8 mouse cellular contexts compared by ENCODE assay signal in genomic region chr7:24506476-24506837, GRCm38 (mm10). TPM values are rescaled to one million over a fixed set of nuclear protein-coding genes. Genes with fewer than 3 reads are reported as not detected.
DNase-seq lines count a peak whose midpoint lies in the region; ATAC-seq and TF ChIP-seq lines count a peak whose summit lies in the region.

No protein-coding gene starts in this region.

- under 1% methylated on average over 12 of the region's 12 CpGs for WGBS in neural tube, embryonic 11.5 days
- WGBS in cerebellum, adult 2 months = 1% methylated on average over 12 of the region's 12 CpGs
- WGBS in intestine, embryonic 16.5 days = 2% methylated on average over 12 of the region's 12 CpGs
- WGBS in liver, embryonic 12.5 days (ENCODE audit: insufficient replicate concordance) = 4% methylated on average over 12 of the region's 12 CpGs

- peak overlapping the region; percentile 79 for H3K4me2 ChIP-seq in neural tube, embryonic 11.5 days (ENCODE audit: low read depth)
- peak overlapping the region; percentile 89 for H3K4me2 ChIP-seq in intestine, embryonic 16.5 days (ENCODE audit: low read depth, low read length)
- peak overlapping the region; percentile 80 for H3K4me2 ChIP-seq in liver, embryonic 12.5 days

- TF ChIP-seq CTCF in cerebellum, adult 2 months (IDR thresholded peaks at IDR 0.05; ENCODE audit: borderline replicate concordance, insufficient read depth, low read depth, low read length) = no peak

- no peaks in the 10 kb centered on the region for H3K9me3 ChIP-seq in neural tube, embryonic 11.5 days (ENCODE audit: control insufficient read depth, low read length)
- peaks cover 2% of the 10 kb centered on the region; the same call in 1 of the 2 replicates for H3K9me3 ChIP-seq in intestine, embryonic 16.5 days (ENCODE audit: control insufficient read depth, low read length)
- H3K9me3 ChIP-seq in liver, embryonic 12.5 days (replicated peaks) = no peaks in the 10 kb centered on the region

- H3K27ac ChIP-seq in neural tube, embryonic 11.5 days (ENCODE audit: low read depth, low read length) = peak overlapping the region; percentile 99
- peak overlapping the region; percentile 93; the same call in 1 of the 2 replicates for H3K27ac ChIP-seq in cerebellum, adult 2 months (ENCODE audit: insufficient read depth, low read length)
- peak overlapping the region; percentile 97 for H3K27ac ChIP-seq in intestine, embryonic 16.5 days (ENCODE audit: low read length)
- H3K27ac ChIP-seq in liver, embryonic 12.5 days = peak overlapping the region; percentile 86

- H3K4me3 ChIP-seq in neural tube, embryonic 11.5 days (ENCODE audit: low read depth, low read length) = peak overlapping the region; percentile 60
- peak overlapping the region; percentile 75 for H3K4me3 ChIP-seq in cerebellum, adult 2 months (replicated peaks; ENCODE audit: insufficient read depth, low read depth, low read length)
- peak overlapping the region; percentile 72 for H3K4me3 ChIP-seq in intestine, embryonic 16.5 days (ENCODE audit: low read length)
- peak overlapping the region; percentile 79 for H3K4me3 ChIP-seq in liver, embryonic 12.5 days

- intact Hi-C loops in gastrocnemius, postnatal 36 days (cut with DNase I) = loop anchor here (10.0 kb wide), 1 partner anchor 378 kb away; the partner anchor contains the start of gene Rps19

- H3K36me3 ChIP-seq in neural tube, embryonic 11.5 days (ENCODE audit: control insufficient read depth, insufficient read depth, low read length) = peaks cover under 1% of the 10 kb centered on the region
- no peaks in the 10 kb centered on the region for H3K36me3 ChIP-seq in intestine, embryonic 16.5 days (ENCODE audit: control insufficient read depth, insufficient read depth, low read length)
- no peaks in the 10 kb centered on the region for H3K36me3 ChIP-seq in liver, embryonic 12.5 days

- peaks cover 19% of the 10 kb centered on the region for H3K4me1 ChIP-seq in neural tube, embryonic 11.5 days (ENCODE audit: control insufficient read depth, insufficient read depth, low read length)
- H3K4me1 ChIP-seq in cerebellum, adult 2 months (ENCODE audit: control insufficient read depth, insufficient read depth, low read length) = peaks cover 5% of the 10 kb centered on the region
- H3K4me1 ChIP-seq in intestine, embryonic 16.5 days (ENCODE audit: control insufficient read depth, insufficient read depth, low read length) = peaks cover 37% of the 10 kb centered on the region
- peaks cover 52% of the 10 kb centered on the region for H3K4me1 ChIP-seq in liver, embryonic 12.5 days

- no peaks in the 10 kb centered on the region for H3K27me3 ChIP-seq in neural tube, embryonic 11.5 days (ENCODE audit: control insufficient read depth, insufficient read depth, low read length)
- no peaks in the 10 kb centered on the region for H3K27me3 ChIP-seq in cerebellum, adult 2 months (ENCODE audit: control insufficient read depth, insufficient read depth, low read length)
- H3K27me3 ChIP-seq in intestine, embryonic 16.5 days (replicated peaks; ENCODE audit: control insufficient read depth, insufficient read depth, low read length) = peaks cover 2% of the 10 kb centered on the region; the same call in 1 of the 2 replicates
- peaks cover 46% of the 10 kb centered on the region for H3K27me3 ChIP-seq in liver, embryonic 12.5 days (replicated peaks)

- DNase-seq in neural tube, embryonic 11.5 days (ENCODE audit: low spot score) = no peak
- DNase-seq in neural tube, embryonic 10.5 days (ENCODE audit: extremely low spot score, low spot score) = no peak
- peak; percentile 83 to 87 for DNase-seq in cerebellum, adult 2 months
- peak; percentile 29 to 42 for DNase-seq in gastrocnemius, postnatal 36 days
- DNase-seq in right cerebral cortex, postnatal 25 days = peak; percentile 65

- peak overlapping the region; percentile 99 for H3K9ac ChIP-seq in neural tube, embryonic 11.5 days (ENCODE audit: low read length)
- peak overlapping the region; percentile 92 for H3K9ac ChIP-seq in intestine, embryonic 16.5 days (ENCODE audit: low read depth, low read length)
- peak overlapping the region; percentile 86 for H3K9ac ChIP-seq in liver, embryonic 12.5 days

- ATAC-seq in neural tube, embryonic 11.5 days (ENCODE audit: insufficient read depth, low FRiP score, low TSS enrichment) = 0 out of 2 replicates have a peak, but pooled peaks have one; percentile 0
- ATAC-seq in intestine, embryonic 16.5 days = no peak; the same call in 1 of the 2 replicates
- no peak for ATAC-seq in liver, embryonic 12.5 days
- ATAC-seq in inflammation-experienced regulatory T-cells, adult 6 months = no peak

- TF ChIP-seq POLR2A in cerebellum, adult 2 months (IDR thresholded peaks at IDR 0.05; ENCODE audit: borderline replicate concordance, insufficient read depth, low read length) = no peak

RNA-seq across cellular contexts. Expression of gene Zfp428, which starts 0.3 kb away (rescaled TPM):
- 69.2 and 79.1 TPM in 2 replicates for polyA plus RNA-seq in neural tube, embryonic 11.5 days (2014; fragmentation: Nextera tagmentation; extraction: Ambion mirVana)
- 68.5 and 68.6 TPM in 2 replicates for polyA plus RNA-seq in cerebellum, adult 2 months (2012; rRNA removed)
- total RNA-seq in gastrocnemius, postnatal 36 days (2021) = 1 to 10 TPM; 4.3 to 5.9 TPM
- 26.3 and 26.6 TPM in 2 replicates for polyA plus RNA-seq in intestine, embryonic 16.5 days (2015; fragmentation: Nextera tagmentation; extraction: Ambion mirVana)
- 12.4 and 14.2 TPM in 2 replicates for polyA plus RNA-seq in liver, embryonic 12.5 days (2016; fragmentation: Nextera tagmentation; extraction: Ambion mirVana)
- under 1 TPM in 1 of 3 experiments, not detected in 2; 0.33 TPM for polyA plus RNA-seq in inflammation-experienced regulatory T-cells, adult 6 months (2017; shearing (Covaris generic))

RNA-seq across cellular contexts. Expression of gene AC161166.1, which starts 5.8 kb away (rescaled TPM):
- 0.50 and 0.70 TPM in 2 replicates for polyA plus RNA-seq in neural tube, embryonic 11.5 days (2014; fragmentation: Nextera tagmentation; extraction: Ambion mirVana)
- not detected in 2 replicates for polyA plus RNA-seq in cerebellum, adult 2 months (2012; rRNA removed)
- not detected for total RNA-seq in gastrocnemius, postnatal 36 days (2021)
- 0.13 and 0.20 TPM in 2 replicates for polyA plus RNA-seq in intestine, embryonic 16.5 days (2015; fragmentation: Nextera tagmentation; extraction: Ambion mirVana)
- 0.20 and 0.24 TPM in 2 replicates for polyA plus RNA-seq in liver, embryonic 12.5 days (2016; fragmentation: Nextera tagmentation; extraction: Ambion mirVana)
- not detected for polyA plus RNA-seq in inflammation-experienced regulatory T-cells, adult 6 months (2017; shearing (Covaris generic))

RNA-seq across cellular contexts. Expression of gene Irgq, which starts 24.0 kb away (rescaled TPM):
- 16.4 and 19.1 TPM in 2 replicates for polyA plus RNA-seq in neural tube, embryonic 11.5 days (2014; fragmentation: Nextera tagmentation; extraction: Ambion mirVana)
- polyA plus RNA-seq in cerebellum, adult 2 months (2012; rRNA removed) = 37.0 and 38.3 TPM in 2 replicates
- total RNA-seq in gastrocnemius, postnatal 36 days (2021) = 10 to 100 TPM; 10.7 to 10.9 TPM
- 3.3 and 4.1 TPM in 2 replicates for polyA plus RNA-seq in intestine, embryonic 16.5 days (2015; fragmentation: Nextera tagmentation; extraction: Ambion mirVana)
- polyA plus RNA-seq in liver, embryonic 12.5 days (2016; fragmentation: Nextera tagmentation; extraction: Ambion mirVana) = 2.8 and 3.1 TPM in 2 replicates
- 1 to 10 TPM in 2 of 3 experiments, under 1 TPM in 1; 0.79 to 1.2 (median 1.0) TPM for polyA plus RNA-seq in inflammation-experienced regulatory T-cells, adult 6 months (2017; shearing (Covaris generic))

RNA-seq across cellular contexts. Expression of gene Cadm4, which starts 24.6 kb away (rescaled TPM):
- polyA plus RNA-seq in neural tube, embryonic 11.5 days (2014; fragmentation: Nextera tagmentation; extraction: Ambion mirVana) = 6.9 and 8.1 TPM in 2 replicates
- polyA plus RNA-seq in cerebellum, adult 2 months (2012; rRNA removed) = 285 and 312 TPM in 2 replicates
- total RNA-seq in gastrocnemius, postnatal 36 days (2021) = 1 to 10 TPM; 2.7 to 4.6 TPM
- 1.2 and 1.5 TPM in 2 replicates for polyA plus RNA-seq in intestine, embryonic 16.5 days (2015; fragmentation: Nextera tagmentation; extraction: Ambion mirVana)
- polyA plus RNA-seq in liver, embryonic 12.5 days (2016; fragmentation: Nextera tagmentation; extraction: Ambion mirVana) = 0.28 and 0.35 TPM in 2 replicates
- polyA plus RNA-seq in inflammation-experienced regulatory T-cells, adult 6 months (2017; shearing (Covaris generic)) = not detected

RNA-seq across cellular contexts. Expression of gene Pinlyp, which starts 39.5 kb away (rescaled TPM):
- not detected in 2 replicates for polyA plus RNA-seq in neural tube, embryonic 11.5 days (2014; fragmentation: Nextera tagmentation; extraction: Ambion mirVana)
- polyA plus RNA-seq in cerebellum, adult 2 months (2012; rRNA removed) = not detected in 2 replicates
- total RNA-seq in gastrocnemius, postnatal 36 days (2021) = not detected
- polyA plus RNA-seq in intestine, embryonic 16.5 days (2015; fragmentation: Nextera tagmentation; extraction: Ambion mirVana) = 0.16 TPM in 1 of 2 replicates, not detected in the other
- polyA plus RNA-seq in liver, embryonic 12.5 days (2016; fragmentation: Nextera tagmentation; extraction: Ambion mirVana) = not detected in 2 replicates
- polyA plus RNA-seq in inflammation-experienced regulatory T-cells, adult 6 months (2017; shearing (Covaris generic)) = not detected

Comparison
In these comparisons a context has a peak if more than half of its experiments do, and no peak if none do; other contexts are left out.
1. DNase-seq: peak in cerebellum, adult 2 months (2 of 2), gastrocnemius, postnatal 36 days (2 of 2) and right cerebral cortex, postnatal 25 days (single experiment); none in neural tube, embryonic 11.5 days (single experiment) and neural tube, embryonic 10.5 days (single experiment).
2. RNA of gene Zfp428, which starts 0.3 kb away (polyA plus RNA-seq): 69.2 to 79.1 TPM in neural tube, embryonic 11.5 days, 68.5 to 68.6 TPM in cerebellum, adult 2 months, 26.3 to 26.6 TPM in intestine, embryonic 16.5 days and 12.4 to 14.2 TPM in liver, embryonic 12.5 days; 0.33 TPM in inflammation-experienced regulatory T-cells, adult 6 months; every median in the first group is over 10 times any median in the second.
3. Peak in every context shown above with its lines, with median percentiles within 50 percentile points of each other: H3K27ac ChIP-seq, H3K4me2 ChIP-seq, H3K4me3 ChIP-seq and H3K9ac ChIP-seq.